Mouse (Mus musculus): ENCODE results near the gene Pabpn1l.

- TF ChIP-seq POLR2A (IDR thresholded peaks at IDR 0.05; ENCODE audit: low read depth, low read length) (no peak), CTCF (IDR thresholded peaks at IDR 0.05; ENCODE audit: borderline replicate concordance, insufficient read depth, low read length) (no peak)
Observed at GRCm38 (mm10) chr8:122661894-122662293, 39.4 kb upstream of the Pabpn1l start.
